Mouse (Mus musculus): ENCODE results near the gene Pdx1. TPM values are rescaled to one million over a fixed set of nuclear protein-coding genes. Genes with fewer than 3 reads are reported as not detected.

Gene Pdx1
- total and polyA plus RNA-seq, 3 experiments = not detected

DNA sequence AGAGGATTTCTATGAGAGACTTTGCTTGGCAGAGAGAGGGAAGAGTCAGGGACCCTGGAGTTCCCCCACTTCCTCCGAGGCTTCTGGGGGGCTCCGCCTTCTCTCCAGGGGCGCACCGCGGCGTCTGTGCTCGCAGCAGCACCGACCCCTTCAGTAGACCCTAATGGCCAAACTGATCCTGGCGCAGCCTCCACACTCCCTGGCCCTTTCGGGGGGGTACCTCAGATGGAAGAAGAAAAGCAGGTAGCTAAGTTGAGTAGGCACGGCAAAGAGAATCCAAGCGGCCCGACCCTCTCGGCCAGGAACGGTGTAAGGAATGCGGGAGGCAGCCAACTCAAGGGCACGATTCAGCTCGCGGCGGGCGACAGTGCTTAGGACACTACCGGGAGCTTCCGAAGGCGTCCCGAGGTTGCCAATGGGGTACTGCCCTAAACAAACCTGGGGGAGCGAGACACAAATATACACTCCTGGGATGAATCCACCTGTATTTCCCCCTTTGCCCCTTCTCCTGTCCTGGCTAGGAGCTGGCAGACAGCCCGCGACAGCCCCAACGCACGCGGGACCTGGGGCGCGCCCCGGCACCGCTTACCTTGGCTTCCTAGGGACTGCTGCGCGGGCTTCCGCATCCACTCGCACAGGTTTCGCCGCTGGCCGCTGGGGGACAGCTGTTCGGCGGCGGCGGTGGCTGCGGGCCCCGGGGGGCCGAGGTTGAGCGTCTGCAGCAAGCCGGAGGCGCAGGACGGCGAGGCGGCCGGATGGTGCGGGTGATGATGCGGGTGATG, 36.3 kb downstream of the Pdx1 start:
- TF ChIP-seq CHD2 (IDR thresholded peaks at IDR 0.05; ENCODE audit: low read length) (no peak), ZMIZ1 (IDR thresholded peaks at IDR 0.05; ENCODE audit: low read depth, low read length) (no peak), TBP (IDR thresholded peaks at IDR 0.05; ENCODE audit: low read depth, low read length) (no peak), CTCF (IDR thresholded peaks at IDR 0.05 in 2 of 3, conservative IDR thresholded peaks at IDR 0.05 in 1 of 3; ENCODE audit: control insufficient read depth in 1 of 3, insufficient read depth in 1 of 3, low read depth in 2 of 3, low read length in 3 of 3, poor library complexity in 1 of 3, severe bottlenecking in 1 of 3) (no peak), BHLHE40 (IDR thresholded peaks at IDR 0.05; ENCODE audit: borderline replicate concordance, low read depth, low read length) (no peak), SIN3A (IDR thresholded peaks at IDR 0.05; ENCODE audit: low read length) (no peak), GABPA (IDR thresholded peaks at IDR 0.05; ENCODE audit: low read depth, low read length) (no peak), ZKSCAN1 (IDR thresholded peaks at IDR 0.05; ENCODE audit: low read depth, low read length) (no peak)
- Histone ChIP-seq H3K4me3 (ENCODE audit: control insufficient read depth in 1 of 2, insufficient read depth in 1 of 2, low read depth in 2 of 2, low read length in 2 of 2) (no peak overlapping the region), H3K27ac (ENCODE audit: control insufficient read depth, low read depth, low read length) (no peak overlapping the region), H3K27me3 (ENCODE audit: control insufficient read depth in 1 of 2, insufficient read depth in 2 of 2, low read length in 2 of 2) (no peaks in the 10 kb centered on the region), H3K79me2 (ENCODE audit: control insufficient read depth, insufficient read depth, low read length, poor library complexity) (no peaks in the 10 kb centered on the region), H3K9me3 (replicated peaks; ENCODE audit: insufficient read depth, low read length) (no peaks in the 10 kb centered on the region), H3K9ac (ENCODE audit: control insufficient read depth, low read depth, low read length, poor library complexity, severe bottlenecking) (no peak overlapping the region), H3K4me1 (ENCODE audit: control insufficient read depth in 1 of 2, insufficient read depth in 2 of 2, low read length in 2 of 2) (no peaks in the 10 kb centered on the region), H3K36me3 (ENCODE audit: control insufficient read depth in 1 of 2, insufficient read depth in 2 of 2, low read length in 2 of 2) (no peaks in the 10 kb centered on the region)
- DNase-seq (ENCODE audit: low read depth, low spot score) = no peak

DNA sequence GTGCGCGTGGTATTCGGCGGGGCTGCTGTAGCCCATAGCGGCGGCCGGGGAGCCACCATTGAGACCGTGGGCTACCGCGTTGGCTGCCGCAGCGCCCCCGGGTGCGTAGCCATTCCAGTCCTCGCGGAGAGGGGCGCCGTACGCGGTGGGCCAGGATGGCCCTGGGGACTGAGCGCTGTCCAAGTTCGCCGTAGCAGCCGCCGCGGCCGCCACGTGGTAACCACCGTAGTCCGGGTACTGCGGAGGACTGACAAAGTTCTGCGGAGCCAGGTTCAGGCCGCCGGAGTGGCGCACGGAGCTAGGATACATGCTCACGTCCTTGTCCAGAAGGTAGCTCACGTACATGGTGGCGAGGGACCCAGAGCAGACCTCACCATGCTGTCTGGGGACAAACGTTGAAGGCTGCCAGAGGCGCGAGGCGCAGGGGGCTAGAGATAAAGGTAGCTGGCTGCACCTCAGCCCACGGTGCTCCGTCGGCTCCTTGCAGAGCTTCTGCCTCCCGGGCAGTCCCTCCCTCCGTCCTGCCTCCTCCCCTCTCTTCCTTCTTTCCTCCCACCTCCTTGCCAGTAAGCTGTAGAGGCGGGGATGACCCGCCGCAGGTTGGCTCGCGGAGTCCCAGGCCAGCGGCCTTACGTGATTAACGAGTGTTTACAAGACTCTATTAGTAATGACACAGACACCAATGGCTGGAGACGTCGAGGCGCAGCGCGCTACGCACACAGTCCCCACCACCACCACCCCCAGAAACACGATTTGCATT, 37.1 kb downstream of the Pdx1 start, which contains the start of gene Cdx2:
Cdx2 (minus strand) TSS at position 633 of the 760 bp plus-strand sequence.
- Histone ChIP-seq H3K27me3 (ENCODE audit: control insufficient read depth in 1 of 2, insufficient read depth in 2 of 2, low read length in 2 of 2) (no peaks in the 10 kb centered on the region), H3K9ac (ENCODE audit: control insufficient read depth, low read depth, low read length, poor library complexity, severe bottlenecking) (no peak within 1 kb of the TSS), H3K4me1 (ENCODE audit: control insufficient read depth in 1 of 2, insufficient read depth in 2 of 2, low read length in 2 of 2) (no peaks in the 10 kb centered on the region), H3K27ac (ENCODE audit: control insufficient read depth, low read depth, low read length) (no peak within 1 kb of the TSS), H3K79me2 (ENCODE audit: control insufficient read depth, insufficient read depth, low read length, poor library complexity) (no peaks in the 10 kb centered on the region), H3K9me3 (replicated peaks; ENCODE audit: insufficient read depth, low read length) (no peaks in the 10 kb centered on the region), H3K36me3 (ENCODE audit: control insufficient read depth in 1 of 2, insufficient read depth in 2 of 2, low read length in 2 of 2) (no peaks in the 10 kb centered on the region), H3K4me3 (ENCODE audit: control insufficient read depth in 1 of 2, insufficient read depth in 1 of 2, low read depth in 2 of 2, low read length in 2 of 2) (no peak within 1 kb of the TSS)
- DNase-seq (ENCODE audit: low read depth, low spot score) = no peak
- TF ChIP-seq NRF1 (IDR thresholded peaks at IDR 0.05; ENCODE audit: insufficient read depth, low read depth, low read length, poor library complexity, severe bottlenecking) (no peak), ZKSCAN1 (IDR thresholded peaks at IDR 0.05; ENCODE audit: low read depth, low read length) (no peak), EP300 (IDR thresholded peaks at IDR 0.05; ENCODE audit: low read depth in 1 of 2, low read length in 2 of 2) (no peak), TBP (IDR thresholded peaks at IDR 0.05; ENCODE audit: low read depth, low read length) (no peak), HCFC1 (IDR thresholded peaks at IDR 0.05; ENCODE audit: low read depth, low read length) (no peak), ETS1 (IDR thresholded peaks at IDR 0.05; ENCODE audit: low read depth, low read length) (no peak), MYB (IDR thresholded peaks at IDR 0.05; ENCODE audit: low read depth, low read length) (no peak), MAX (IDR thresholded peaks at IDR 0.05; ENCODE audit: low read length) (no peak), E2F4 (IDR thresholded peaks at IDR 0.05; ENCODE audit: borderline replicate concordance, low read depth, low read length) (no peak), MEF2A (IDR thresholded peaks at IDR 0.05; ENCODE audit: extremely low read depth, insufficient replicate concordance, low read depth, low read length, poor library complexity, severe bottlenecking) (no peak), CHD1 (IDR thresholded peaks at IDR 0.05; ENCODE audit: low read depth, low read length) (no peak), TCF12 (IDR thresholded peaks at IDR 0.05; ENCODE audit: low read depth, low read length) (no peak), MAFK (IDR thresholded peaks at IDR 0.05; ENCODE audit: borderline replicate concordance, low read depth, low read length) (no peak), USF1 (IDR thresholded peaks at IDR 0.05; ENCODE audit: low read depth, low read length) (no peak), GABPA (IDR thresholded peaks at IDR 0.05; ENCODE audit: low read depth, low read length) (no peak), GATA1 (IDR thresholded peaks at IDR 0.05; ENCODE audit: low read depth, low read length) (no peak), POLR2A (IDR thresholded peaks at IDR 0.05; ENCODE audit: control insufficient read depth in 1 of 2, insufficient read depth in 1 of 2, low read depth in 1 of 2, low read length in 2 of 2, poor library complexity in 1 of 2) (no peak), ZNF384 (IDR thresholded peaks at IDR 0.05; ENCODE audit: low read depth, low read length) (no peak), UBTF (IDR thresholded peaks at IDR 0.05; ENCODE audit: borderline replicate concordance, insufficient read depth, low read depth, low read length) (no peak), RAD21 (IDR thresholded peaks at IDR 0.05; ENCODE audit: low read depth, low read length) (no peak)

All from MEL (cell line).